Mouse (Mus musculus): Measurements from ENCODE around the gene Tmem163. TPM values are rescaled to one million over a fixed set of nuclear protein-coding genes. Genes with fewer than 3 reads are reported as not detected.

The Tmem163 gene
- total RNA-seq, 2 experiments from 2014 or later = 2.6 to 7.2 TPM

DNA sequence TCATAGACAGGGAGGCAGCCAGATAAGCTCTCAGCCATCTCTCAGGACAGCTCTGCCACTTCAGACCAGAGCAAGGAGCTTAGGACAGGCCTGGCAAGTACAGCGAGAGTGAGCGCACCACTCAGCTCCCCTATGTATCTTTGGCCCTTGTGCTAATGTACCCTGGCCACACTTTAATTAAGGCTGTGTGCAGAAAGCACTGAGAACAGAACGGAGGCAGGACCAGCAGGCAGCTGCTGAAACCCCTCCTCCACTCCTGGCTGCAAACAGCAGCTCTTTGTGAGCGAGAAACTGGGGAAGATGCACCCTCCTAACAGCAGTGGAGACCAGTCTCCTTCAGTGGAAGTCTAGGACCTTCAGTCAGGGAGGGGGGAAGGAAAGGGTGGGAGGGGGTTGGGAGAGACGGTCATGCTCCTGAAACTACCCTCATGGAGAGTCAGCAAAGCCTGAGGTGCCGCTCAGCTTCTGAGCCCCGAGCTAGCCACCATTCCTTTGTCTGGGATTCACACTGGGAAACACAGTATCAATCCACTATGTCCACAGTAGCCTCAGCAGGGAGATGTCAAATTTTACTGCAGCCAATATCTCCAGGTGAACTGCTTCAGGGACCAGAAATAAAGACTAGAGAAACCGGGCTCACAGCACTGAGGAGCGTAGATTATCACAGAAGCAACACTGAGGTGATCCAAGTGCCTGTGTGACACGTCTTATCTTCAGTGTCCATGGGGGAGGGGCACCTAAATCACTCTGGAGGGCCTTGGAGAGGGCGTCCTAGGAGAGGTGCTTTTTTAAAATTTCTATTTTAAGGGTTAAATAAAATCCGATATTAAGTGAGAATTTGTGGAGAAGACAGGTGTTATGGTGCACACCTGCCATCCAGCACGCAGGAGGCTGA lies 18.0 kb downstream of the Tmem163 start:
- DNase-seq = no peak
- intact Hi-C loops (cut with DNase I) = no loop called here

DNA sequence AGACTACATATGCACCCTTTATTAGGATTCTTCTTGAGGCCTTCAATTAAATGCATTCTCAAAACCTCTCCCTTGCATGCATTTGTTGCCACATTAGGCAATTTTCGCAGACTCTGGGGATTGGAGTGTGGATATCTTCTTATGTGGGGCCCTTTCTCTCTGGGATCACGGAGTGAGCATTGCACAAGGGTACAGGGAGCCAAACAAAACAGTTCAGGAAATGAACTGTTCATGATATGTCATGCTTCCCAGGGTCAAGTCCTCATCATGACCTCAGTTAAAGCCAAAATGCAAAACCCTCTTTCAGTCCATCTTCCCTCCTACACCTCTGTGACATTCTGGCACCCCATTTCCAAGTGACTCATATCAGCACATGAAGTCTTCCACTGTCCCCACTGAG lies 27.8 kb downstream of the Tmem163 start:
- no peak for DNase-seq
- intact Hi-C loops (cut with DNase I) = no loop called here

DNA sequence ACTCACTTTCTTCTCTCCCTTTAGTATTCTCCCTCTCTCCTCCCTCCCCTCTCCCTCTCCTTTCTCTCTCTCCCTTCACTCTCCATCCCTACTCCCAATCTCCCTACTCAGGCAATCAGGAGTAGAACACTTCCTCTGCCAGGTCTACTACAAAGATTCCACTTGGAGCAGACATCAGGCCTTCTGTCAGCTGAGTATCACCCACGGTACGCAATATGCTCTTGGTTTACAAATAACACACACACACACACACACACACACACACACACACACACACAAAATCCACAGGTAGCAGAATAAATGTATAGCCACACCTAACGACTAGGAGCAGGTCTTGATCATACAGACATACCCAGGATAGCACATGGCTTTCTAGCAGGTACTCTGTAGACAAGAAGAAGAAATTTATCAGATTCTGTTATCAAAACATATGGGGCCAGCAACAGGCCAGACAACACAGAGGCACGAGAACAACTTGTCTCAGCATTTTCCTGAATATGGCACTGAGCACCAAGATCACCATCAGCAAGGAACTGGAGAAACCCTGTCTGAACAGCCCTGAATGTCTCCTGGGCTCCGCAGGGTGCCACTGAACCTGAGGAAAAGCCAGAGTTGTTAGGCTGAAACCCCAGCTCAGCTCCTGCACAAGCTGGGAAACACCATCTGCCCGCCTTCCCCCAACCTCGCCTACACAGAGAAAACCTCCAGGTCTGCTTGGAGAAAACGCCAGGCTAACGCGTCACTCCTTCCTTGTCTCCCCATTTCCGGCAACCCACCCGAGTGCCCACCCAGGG lies 36.2 kb downstream of the Tmem163 start:
- DNase-seq = no peak
- intact Hi-C loops (cut with DNase I) = no loop called here

DNA sequence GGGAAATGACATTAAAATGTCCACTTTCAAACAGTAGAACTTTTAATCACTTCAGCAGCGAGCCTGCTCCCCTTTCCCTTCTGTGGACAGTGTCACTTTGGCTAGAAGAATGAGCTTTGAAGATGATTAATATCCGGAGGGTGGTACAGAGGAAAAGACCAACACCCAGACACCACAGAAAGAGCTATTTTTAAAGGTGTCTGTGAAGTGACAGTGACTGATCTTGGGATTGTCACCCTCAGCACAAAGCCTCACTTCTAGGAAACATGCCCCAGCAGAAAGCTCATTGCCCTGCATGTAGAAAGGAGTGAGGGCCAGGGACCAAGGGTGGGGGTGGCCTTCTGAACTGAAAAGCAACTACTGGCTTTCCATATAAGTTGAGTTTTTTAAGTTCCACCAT lies 41.4 kb downstream of the Tmem163 start:
- no peak for DNase-seq
- intact Hi-C loops (cut with DNase I) = no loop called here

DNA sequence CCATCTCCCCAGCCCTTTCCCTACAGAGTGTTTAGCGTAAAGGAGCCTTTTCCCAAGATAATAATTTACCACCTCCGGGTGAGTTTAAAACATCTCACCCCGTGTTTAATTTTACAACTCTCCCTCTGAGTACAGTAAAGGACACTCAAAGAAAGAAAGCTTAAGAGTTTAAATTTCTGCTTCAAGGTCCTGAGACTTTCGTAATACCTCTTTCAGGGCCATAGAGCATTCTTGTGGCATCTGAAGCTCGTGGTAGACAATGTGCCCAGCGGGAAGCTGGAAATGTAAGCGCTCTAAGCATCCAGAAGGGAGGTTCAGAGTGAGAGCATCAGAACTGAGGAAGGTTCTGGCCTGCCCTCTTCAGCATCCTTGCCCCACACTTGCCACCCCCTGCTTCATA lies 52.2 kb downstream of the Tmem163 start:
- DNase-seq = no peak
- intact Hi-C loops (cut with DNase I) = no loop called here

DNA sequence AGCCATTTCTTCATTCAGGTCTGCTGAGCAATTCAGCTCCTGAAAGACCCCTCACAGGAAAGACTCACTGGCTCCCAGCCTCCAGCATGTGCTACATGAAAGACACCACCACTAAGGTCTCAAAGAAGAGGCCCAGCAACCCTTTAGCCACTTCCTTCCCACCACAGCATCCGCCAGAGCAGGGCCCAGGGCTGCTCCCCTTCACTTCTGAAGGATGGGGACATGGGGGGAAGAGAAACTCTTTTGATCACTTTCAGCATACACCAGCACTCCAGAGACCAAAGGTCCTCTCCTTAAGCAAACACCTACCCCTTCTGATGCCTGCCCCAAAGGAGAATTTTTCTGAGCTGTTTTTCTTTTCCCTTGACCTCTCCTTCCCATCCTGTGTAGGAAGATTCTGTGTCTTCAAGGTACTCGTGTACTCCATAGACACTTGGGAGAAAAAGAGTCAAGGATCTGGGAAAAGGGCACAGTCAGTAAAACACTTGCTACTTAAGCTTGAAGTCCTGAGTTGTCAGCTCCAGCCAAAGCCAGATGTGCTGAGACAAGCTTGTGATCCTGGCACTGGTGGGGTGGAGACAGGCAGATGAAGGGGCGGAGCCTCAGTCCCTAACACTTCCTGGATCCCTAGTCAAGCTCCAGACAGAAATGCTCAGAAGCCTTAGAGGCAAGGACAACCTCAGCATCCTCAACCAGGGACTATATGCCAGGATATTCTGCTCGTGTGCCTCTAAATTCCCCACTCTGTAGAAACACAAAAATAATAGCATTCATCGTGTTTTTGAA lies 53.6 kb downstream of the Tmem163 start:
- intact Hi-C loops (cut with DNase I) = no loop called here
- DNase-seq = peak in 1 of 2 experiments; percentile 4

DNA sequence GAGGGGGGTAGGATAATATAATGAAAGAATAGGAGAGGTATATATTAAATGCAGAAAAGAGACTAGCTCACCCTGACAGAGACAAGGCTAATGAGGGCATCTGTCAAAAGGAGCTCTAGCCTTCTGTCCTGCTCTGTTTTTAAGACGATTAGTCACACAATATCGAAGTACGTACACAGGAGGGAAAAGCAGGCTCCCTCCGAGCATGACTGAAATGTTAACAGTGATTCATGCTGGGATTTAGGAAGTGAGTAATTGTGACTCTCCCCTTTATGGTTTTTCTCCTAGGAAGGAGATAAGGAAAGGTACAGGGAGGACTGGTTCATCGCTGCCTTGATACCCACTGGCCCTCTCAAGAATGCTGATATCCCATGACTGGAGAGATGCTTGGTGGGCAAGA lies 57.0 kb downstream of the Tmem163 start:
- intact Hi-C loops (cut with DNase I) = no loop called here
- DNase-seq = no peak

DNA sequence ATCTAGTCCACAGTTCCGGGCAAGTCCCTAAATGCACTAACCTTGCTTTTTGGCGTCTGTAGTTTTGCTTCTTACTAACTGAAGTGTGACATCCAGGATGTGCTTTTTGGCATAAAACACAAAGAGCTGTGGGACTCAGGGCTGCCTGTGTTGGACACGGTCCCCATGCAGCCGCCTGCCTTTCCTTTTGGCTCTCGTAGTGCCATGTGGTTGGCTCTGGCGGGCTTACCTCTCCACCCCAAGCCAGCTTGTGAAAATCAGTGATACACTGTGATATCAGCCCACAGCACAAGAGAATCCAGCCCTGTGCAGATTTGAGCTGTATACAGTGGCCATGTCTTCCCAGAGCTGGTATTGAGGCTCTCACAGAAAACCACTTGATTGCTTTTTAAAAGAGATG lies 60.3 kb downstream of the Tmem163 start:
- DNase-seq = no peak
- intact Hi-C loops (cut with DNase I) = no loop called here

DNA sequence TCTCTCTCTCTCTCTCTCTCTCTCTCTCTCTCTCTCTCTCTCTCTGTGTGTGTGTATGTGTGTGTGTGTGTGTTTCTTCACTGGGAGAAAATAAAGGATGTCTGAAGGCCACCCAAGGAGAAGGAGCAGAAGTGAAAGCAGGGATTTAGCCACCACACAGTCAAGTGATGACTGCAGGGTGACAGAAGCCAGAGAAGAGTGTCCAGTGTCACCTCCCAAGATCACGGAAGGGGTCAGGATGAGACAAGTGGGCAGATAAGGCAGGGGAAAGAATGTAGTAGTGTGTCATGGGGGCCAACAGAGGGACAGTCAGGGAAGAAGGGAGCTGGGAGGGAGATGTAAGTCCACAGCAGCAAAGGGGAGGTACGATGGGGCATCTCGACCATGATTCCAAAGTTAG lies 69.0 kb downstream of the Tmem163 start:
- intact Hi-C loops (cut with DNase I) = no loop called here
- DNase-seq = no peak

DNA sequence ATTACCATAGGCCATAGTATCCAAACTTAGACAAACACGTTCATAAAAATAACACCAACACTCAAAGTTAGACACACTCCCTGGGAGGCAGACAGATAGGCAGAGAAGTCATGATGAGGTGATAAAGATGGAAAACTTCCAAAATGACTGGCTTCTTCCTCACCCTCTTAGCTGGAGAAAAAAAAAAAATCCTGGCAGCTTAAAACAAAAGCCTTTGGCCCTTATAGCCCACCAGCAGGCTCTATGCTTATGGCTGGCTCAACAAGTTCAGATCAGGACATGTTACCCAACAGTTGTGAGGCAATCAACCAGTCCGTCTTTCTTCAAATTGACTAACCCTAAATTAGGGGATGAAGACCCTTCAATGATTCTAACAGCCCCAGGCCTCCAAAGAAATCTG lies 69.5 kb downstream of the Tmem163 start:
- DNase-seq = no peak

DNA sequence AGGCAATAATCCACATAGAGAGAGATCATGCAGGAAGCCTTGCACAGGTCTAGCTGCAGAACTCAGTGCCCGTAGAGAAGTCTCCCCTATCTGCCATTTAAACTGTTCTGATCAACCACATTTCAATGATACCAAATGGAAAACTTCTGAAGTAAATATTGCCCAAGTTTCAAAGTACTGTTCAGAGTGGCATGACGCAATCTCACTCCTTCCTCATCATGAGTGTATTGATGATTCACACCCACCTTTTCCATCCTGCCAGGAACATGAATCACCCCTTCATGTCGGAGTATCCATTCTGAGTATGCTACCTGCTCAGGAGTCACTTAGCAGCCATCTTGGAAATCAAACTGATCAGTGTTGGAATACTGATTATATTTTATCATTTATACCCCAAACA lies 71.0 kb downstream of the Tmem163 start:
- intact Hi-C loops (cut with DNase I) = no loop called here
- DNase-seq = no peak

More for the DNA sequence above, 69.5 kb downstream of the Tmem163 start:
- intact Hi-C loops (cut with DNase I) = no loop called here

DNA sequence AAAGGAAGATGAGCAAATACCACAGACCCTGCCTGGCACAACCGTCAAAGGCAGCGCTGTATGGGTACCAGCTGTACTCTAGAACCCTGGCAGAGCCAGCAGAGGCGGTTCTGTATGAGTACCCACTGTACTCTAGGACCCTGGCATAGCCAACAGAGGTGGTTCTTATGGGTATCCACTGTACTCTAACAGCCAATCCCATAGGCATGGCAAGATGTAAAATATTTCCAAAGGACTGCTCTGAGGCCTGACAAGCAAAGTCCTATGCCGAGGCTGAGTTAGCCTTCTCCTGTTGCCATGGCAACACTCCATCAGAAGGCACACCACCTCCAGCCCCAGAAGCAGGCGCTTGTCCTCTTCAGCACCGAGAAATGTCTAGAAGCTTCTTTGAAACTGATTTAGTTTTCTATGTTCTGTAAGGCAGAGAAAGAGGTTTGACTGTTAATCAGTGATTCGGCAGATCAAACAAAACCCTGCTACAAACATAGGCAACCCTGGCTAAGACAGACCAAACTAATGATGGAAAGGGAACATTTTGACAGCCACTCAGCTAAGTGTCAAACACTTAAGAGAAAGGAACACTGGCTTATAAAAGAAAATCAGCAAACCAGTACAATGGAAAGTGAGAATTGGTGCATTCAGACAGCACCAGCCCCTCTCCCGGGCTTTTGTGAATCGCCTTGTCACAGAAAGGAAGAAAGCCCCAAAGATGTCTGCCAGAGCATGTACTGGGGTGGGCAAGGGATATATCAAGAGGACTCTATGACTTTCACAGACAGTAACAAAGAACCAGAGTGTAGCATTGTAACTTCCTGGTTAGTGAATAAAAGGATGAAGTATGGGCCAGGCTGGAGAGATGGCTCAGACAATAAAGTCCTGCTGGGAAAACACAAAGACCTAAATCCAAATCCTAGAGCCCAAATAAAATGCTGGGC lies 75.4 kb downstream of the Tmem163 start:
- no peak for DNase-seq
- intact Hi-C loops (cut with DNase I) = loop anchor here (5.0 kb wide), 1 partner anchor 73 kb away; the partner anchor contains the start of gene Tmem163

DNA sequence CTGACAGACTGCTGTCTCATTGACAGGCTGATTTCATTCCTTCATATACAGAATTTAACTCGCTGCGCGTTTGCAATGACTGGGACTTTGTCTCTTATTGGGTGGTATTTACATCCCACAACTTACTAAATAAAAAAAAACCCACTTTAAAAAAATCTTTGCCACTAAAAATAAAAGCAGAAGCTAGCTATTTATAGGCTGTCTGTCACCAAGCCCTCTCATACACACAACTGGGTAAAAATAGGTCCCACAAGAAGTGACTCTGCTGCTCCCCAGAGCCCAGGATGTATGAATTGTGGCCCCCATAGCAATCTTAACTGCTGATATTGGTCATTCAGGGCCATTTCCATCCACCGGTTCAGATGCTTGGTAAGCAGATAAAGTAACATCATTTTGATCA lies 83.2 kb downstream of the Tmem163 start:
- DNase-seq = no peak
- intact Hi-C loops (cut with DNase I) = no loop called here

DNA sequence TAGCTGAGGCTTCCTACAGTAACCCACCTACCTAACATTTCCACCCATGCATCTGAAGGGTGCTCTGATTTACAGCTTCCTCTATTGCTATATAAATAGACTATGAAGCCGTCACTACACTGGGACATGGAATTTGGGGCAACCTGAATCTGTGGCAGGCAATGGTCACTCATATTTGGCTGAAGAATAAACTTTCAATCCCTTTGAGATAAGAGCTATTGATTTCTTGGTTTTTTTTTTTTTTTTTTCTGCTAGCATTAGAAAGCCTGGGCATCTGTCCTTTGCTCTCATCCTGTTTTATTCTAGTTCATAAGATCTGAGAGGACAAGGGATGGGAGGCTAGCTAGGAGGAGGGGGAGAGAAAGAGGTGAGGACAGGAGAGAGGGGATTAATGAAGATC lies 83.6 kb downstream of the Tmem163 start:
- no peak for DNase-seq
- intact Hi-C loops (cut with DNase I) = no loop called here

DNA sequence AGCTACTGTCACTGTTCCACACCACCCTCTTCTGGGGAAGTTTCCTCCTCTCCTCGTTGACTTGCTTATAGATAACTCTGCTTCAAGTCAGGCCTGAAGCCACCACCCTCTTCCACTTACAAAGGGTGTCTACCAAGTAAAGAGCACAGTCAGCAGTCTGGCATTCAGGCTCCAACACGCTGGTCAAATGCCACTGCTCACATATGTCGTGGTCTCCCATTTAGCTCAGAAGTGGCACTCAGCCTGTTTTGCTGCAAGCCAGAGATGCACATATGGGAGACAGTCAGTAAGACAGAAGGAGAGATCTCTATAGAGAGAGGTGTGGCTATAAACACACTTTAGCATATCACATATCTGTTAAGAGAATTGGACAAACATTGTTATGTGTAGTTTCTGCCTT lies 89.8 kb downstream of the Tmem163 start:
- DNase-seq = no peak
- intact Hi-C loops (cut with DNase I) = no loop called here

DNA sequence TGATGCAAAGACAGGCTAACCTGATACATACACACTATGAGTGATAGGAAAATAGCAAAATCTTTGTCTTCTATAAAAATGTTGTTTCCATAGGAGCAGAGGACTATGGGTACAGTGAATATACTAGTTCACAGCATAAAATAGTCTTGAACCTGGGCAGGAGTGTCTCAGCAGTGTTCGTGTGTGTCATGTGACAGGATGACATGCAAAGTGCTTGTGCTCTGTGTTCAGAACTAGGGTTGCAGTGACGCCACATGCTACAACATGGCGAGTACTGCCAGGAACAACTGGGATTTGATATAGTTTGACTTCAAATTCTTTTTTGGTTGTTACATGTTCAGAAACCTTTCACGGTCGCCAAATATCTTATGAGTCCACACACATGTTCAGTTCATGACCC lies 92.3 kb downstream of the Tmem163 start:
- intact Hi-C loops (cut with DNase I) = no loop called here
- no peak for DNase-seq

DNA sequence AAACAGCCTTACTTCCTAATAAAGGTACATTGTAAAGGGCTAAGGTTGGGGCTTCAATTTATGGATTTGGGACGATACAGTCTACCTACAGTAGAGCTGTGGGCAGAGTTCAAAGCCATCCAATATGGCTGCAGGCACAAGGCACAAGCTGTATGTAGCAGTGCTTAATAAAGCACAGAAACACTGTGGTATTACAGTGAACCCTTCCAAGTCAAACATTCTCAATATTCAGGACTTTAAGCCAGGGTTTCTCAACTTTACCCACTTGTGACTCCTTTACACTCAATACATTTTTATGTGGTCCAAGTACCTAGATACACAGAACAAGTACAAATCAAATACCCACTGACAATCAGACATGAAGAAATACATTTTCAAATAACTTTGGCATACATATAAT lies 93.2 kb downstream of the Tmem163 start:
- DNase-seq = no peak
- intact Hi-C loops (cut with DNase I) = no loop called here

DNA sequence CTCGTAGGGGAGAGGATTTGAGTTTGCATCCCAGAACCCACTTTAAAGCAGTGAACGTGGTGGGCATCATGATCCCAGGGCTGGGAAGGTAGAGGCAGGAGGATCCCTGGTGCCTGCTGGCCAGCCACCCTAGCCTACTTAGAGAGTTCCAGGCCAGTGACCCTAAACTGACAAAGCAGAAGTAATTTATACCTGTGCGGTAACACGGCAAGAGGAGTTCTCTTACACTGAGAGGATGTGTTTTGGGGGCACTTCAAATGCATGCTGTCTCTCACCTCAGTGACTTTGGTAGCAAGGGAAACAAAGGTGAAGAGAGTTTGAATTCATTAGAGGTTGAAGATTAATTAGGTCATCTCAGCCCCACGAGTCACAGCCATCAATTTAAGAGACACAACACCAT lies 101.4 kb downstream of the Tmem163 start:
- intact Hi-C loops (cut with DNase I) = no loop called here

DNA sequence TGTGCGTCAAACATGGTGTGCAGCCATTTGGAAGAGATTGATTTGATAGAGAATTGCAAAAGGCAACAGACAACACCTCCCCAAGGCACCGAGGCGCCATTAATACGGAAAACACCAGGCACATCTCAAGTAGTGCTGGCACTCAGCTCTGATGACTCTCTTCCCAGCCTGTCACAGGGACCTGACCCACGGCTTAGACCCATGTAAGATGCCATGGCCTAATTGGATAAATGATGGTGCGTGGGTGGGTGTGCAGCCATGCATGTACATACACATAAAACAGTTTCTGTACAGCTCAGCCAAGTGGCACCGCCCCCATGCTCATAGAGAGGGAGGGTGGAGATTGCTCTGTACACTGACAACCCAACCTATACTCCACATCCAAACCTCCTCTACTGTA lies 102.3 kb downstream of the Tmem163 start:
- intact Hi-C loops (cut with DNase I) = no loop called here
- DNase-seq = no peak

More for the DNA sequence above, 101.4 kb downstream of the Tmem163 start:
- DNase-seq = no peak

DNA sequence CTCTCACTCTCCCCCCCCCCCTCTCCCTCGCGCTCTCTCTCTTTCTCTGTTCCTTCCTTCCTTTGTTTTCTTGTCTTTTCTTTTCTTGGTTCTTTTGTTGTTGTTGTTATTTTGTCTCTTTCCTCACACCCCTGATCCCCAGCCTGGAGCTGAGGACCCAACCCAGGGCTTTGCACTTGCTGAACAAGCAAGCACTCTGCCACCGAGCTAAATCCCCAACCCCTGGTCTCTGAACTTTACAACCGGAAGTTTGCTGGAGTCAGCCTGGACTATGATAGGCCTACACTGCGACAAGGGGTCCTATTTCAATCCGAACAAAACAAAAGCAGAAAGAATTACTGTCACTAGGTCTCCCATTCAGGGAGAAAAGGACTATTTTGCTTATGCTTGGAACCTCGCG lies 102.8 kb downstream of the Tmem163 start:
- intact Hi-C loops (cut with DNase I) = no loop called here
- no peak for DNase-seq
